Mouse (Mus musculus) C2C12 (cell line): Measurements from ENCODE around the gene Cbarp.

Source experiments
- CEBPB ChIP-seq: IDR thresholded peaks from one replicate; pipeline ENCODE4 v1.6.1; 2011; ENCODE audit warnings: low read depth, mild to moderate bottlenecking, control low read depth, moderate library complexity
- CTCF ChIP-seq: IDR thresholded peaks from one replicate; pipeline ENCODE4 v1.5.1; 2011; ENCODE audit not compliant: control insufficient read depth, insufficient read depth, insufficient read length
- FOSL1 ChIP-seq: IDR thresholded peaks from one replicate; pipeline ENCODE4 v1.8.0; 2011; ENCODE audit warnings: mild to moderate bottlenecking, low read length; ENCODE audit not compliant: poor library complexity, insufficient read depth, severe bottlenecking
- MYOD1 ChIP-seq: IDR thresholded peaks from one replicate; pipeline ENCODE4 v1.6.1; 2011; ENCODE audit warnings: low read depth; ENCODE audit not compliant: control insufficient read depth, insufficient read length
- USF1 ChIP-seq: IDR thresholded peaks from one replicate; pipeline ENCODE4 v1.6.1; 2011; ENCODE audit warnings: low read depth, mild to moderate bottlenecking, control low read depth, moderate library complexity

DNA sequence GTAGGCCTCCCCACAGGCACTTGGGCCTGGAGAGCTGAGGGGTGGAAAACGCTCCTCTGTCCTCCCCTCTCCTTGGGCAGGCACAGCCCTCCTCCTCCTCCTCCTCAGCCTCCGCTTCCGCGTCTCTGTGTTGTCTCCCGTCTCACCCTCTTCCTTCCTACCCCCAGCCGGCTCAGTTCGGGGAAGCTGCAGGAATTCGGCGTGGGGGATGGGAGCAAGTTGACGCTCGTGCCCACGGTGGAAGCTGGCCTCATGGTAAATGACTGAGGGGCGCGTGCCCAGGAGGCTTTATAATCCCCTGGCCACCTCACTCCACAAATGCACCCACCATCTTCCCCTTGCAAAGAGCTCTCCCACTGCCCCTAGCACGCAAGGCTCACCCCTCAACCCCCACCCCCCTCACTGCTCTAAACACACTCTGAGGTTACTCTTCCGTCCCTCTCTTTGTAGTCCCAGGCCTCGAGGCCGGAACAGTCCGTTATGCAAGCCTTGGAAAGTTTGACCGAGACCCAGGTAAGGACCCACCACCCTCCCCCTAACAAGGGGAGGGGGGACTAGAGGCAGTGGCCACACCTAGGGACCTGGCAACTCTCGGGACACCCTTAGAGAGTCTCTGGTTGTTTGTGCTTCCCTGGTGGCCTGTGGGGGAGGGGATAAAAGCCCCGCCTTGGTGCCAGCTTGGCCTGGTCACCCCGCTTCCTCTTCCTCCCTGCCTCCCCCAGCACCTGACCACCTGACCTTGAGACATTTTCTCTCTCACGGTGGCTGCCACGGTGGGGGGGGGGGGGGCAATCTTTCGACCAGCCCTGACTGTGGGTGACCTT, 10.8 kb upstream of the Cbarp start:
- TF ChIP-seq FOSL1 = no peak
- no peak for TF ChIP-seq CTCF
- no peak for TF ChIP-seq MYOD1
- TF ChIP-seq CEBPB = no peak
- TF ChIP-seq USF1 = no peak
